Mouse (Mus musculus): ENCODE measurements around the gene Fzr1.

DNA sequence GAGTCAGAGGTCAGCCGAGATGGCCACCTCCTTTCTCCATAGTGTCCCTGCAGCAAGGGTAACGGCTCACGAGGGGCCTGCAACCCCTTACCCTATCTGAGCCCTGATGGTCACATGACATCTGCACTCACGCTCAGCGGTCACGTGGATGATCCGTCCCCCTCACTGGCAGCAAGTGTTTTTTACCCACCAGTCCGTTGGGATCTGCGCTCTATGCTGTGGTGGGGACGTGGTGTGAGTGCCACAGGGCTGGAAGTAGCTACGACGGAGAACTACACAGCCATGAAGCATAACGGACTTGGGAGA is 30.1 kb upstream of the Fzr1 start:
- no peak for TF ChIP-seq CTCF (IDR thresholded peaks at IDR 0.05; ENCODE audit: low read depth, low read length)
- TF ChIP-seq POLR2A (IDR thresholded peaks at IDR 0.05; ENCODE audit: insufficient read depth, low read length): no peak
